Mouse (Mus musculus) forebrain, embryonic 11.5 days (tissue): ENCODE results near the gene Wdfy1. TPM values are rescaled to one million over a fixed set of nuclear protein-coding genes. Genes with fewer than 3 reads are reported as not detected.

Experiments used
- ATAC-seq: fragments of 200-750 bp; cut with Nextera tagmentation; replicated peaks from 2 replicates; pipeline ENCODE4 v1.8.0; 2017; ENCODE audit warnings: moderate TSS enrichment; ENCODE audit not compliant: low FRiP score
- DNase-seq: peaks from one replicate; pipeline ENCODE4 v3.0.0-alpha.2; 2017; ENCODE audit warnings: low spot score
- H3K27ac ChIP-seq: fragments of 300-500 bp; sonication (generic); 2 replicates; pipeline ENCODE4 v1.5.1; 2014; ENCODE audit warnings: low read depth, low read length
- H3K27me3 ChIP-seq: fragments of 300-500 bp; sonication (generic); 2 replicates; pipeline ENCODE4 v1.6.1; 2014; ENCODE audit warnings: mild to moderate bottlenecking, low read length, mixed read lengths; ENCODE audit not compliant: control insufficient read depth, insufficient read depth
- H3K36me3 ChIP-seq: fragments of 300-500 bp; sonication (generic); 2 replicates; pipeline ENCODE4 v1.6.1; 2014; ENCODE audit warnings: mild to moderate bottlenecking, low read length, moderate library complexity, mixed read lengths; ENCODE audit not compliant: control insufficient read depth, insufficient read depth
- H3K4me1 ChIP-seq: fragments of 300-500 bp; sonication (generic); replicated peaks from 2 replicates; pipeline ENCODE4 v1.6.1; 2014; ENCODE audit warnings: low read length, mixed read lengths; ENCODE audit not compliant: control insufficient read depth, insufficient read depth
- H3K4me2 ChIP-seq: fragments of 300-500 bp; sonication (generic); 2 replicates; pipeline ENCODE4 v1.6.1; 2014; ENCODE audit warnings: low read depth, mild to moderate bottlenecking, low read length, moderate library complexity, mixed read lengths; ENCODE audit not compliant: severe bottlenecking
- H3K4me3 ChIP-seq: fragments of 300-500 bp; sonication (generic); 2 replicates; pipeline ENCODE4 v1.5.1; 2014; ENCODE audit warnings: low read depth, low read length
- H3K9ac ChIP-seq: fragments of 300-500 bp; sonication (generic); 2 replicates; pipeline ENCODE4 v1.6.1; 2014; ENCODE audit warnings: low read length
- H3K9me3 ChIP-seq: fragments of 300-500 bp; sonication (generic); 2 replicates; pipeline ENCODE4 v1.6.1; 2016; ENCODE audit warnings: low read length, mixed read lengths; ENCODE audit not compliant: control insufficient read depth
- WGBS: fragments of 180-500 bp; shearing (Covaris S2); extraction: QIAGEN DNeasy Blood & Tissue Kit; methylation state at CpG from one replicate; pipeline ENCODE4 v1.1.7; 2014; 5-methylcytosine and 5-hydroxymethylcytosine counted together
- polyA plus RNA-seq: library from polyadenylated mRNA; unstranded; fragments of >200 nt; fragmentation: Nextera tagmentation; extraction: Ambion mirVana; gene quantifications from 2 replicates; pipeline ENCODE4 v1.2.1, GENCODE M21; 2014

Gene Wdfy1
- polyA plus RNA-seq, 1 experiment from 2014 or later: 38.2 TPM

DNA sequence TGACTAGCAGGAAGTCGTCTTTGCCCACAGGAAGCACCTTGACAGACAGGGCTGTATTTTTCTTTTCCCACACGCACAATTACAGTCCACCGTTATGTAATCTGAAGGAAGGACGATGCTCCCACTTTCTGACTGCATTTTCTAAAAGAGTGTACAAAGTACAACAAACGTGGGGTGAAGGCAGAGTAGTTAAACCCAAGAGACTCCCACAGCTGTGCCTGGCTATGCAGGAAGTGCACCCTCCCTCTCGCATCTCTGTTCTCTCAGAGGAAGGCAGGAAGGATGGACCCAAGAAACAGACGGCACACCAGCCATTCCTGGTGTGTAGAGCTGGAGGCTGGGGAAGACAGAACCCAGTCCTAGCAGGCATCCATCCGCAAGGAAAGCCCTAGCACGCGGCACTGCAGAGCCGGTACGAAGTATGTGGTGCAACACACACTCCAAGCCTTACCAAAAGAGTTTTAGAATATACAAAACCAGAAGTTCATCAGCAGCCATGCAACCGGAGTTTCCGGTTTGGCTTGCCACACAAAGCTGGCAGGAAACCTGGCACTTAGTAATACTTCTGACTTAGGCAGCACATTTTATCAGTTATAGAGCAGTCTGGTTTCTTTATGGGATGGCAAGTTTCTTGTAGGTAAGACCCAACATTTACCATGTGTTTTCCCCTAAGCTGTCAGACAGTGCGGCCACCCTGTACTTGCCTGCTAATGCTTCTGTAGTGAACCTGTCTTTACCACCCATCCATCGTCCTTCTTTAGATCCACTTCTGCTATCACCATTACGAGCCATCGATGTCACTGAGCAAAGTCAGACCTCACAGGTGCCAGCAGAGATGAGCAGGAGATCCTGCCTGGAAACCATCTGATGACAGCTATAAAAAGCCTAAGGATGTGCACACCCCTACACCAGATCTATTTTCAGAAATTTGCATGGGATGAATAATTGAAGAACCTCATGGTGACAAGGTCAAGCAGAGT, 64.5 kb downstream of the Wdfy1 start:
- H3K27me3 ChIP-seq: no peaks in the 10 kb centered on the region
- no peak overlapping the region for H3K4me3 ChIP-seq
- no peaks in the 10 kb centered on the region for H3K4me1 ChIP-seq
- H3K9ac ChIP-seq: no peak overlapping the region
- no peaks in the 10 kb centered on the region for H3K9me3 ChIP-seq
- no peak overlapping the region for H3K4me2 ChIP-seq
- 89% methylated on average over 18 of the region's 18 CpGs for WGBS
- ATAC-seq (no peak), DNase-seq (no peak)
- H3K27ac ChIP-seq: no peak overlapping the region
- no peaks in the 10 kb centered on the region for H3K36me3 ChIP-seq

DNA sequence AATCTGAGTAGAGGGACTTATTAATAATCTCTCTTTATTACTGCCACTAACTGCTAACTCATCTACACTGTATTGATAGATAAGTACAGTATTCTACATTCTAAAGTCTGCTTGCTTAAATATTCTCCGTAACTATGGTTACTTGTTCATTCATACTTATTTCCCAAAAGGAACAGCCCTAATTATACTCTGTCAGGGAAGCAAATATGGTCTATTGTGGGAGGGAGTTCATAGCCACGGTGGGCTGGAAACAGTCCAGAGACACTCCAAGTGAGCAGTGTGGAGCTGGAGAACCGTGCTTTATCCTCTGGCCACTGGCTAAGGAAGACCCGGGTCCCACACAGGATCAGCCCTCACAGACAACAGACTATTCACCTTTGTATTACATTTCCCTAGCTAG, 65.3 kb downstream of the Wdfy1 start:
- H3K9ac ChIP-seq: no peak overlapping the region
- no peak overlapping the region for H3K4me2 ChIP-seq
- no peak for DNase-seq
- H3K4me1 ChIP-seq: no peaks in the 10 kb centered on the region
- whole genome bisulfite sequencing: 79% methylated on average over 4 of the region's 4 CpGs
- no peak for ATAC-seq
- H3K27me3 ChIP-seq: no peaks in the 10 kb centered on the region
- no peak overlapping the region for H3K27ac ChIP-seq
- no peaks in the 10 kb centered on the region for H3K36me3 ChIP-seq
- no peak overlapping the region for H3K4me3 ChIP-seq
- no peaks in the 10 kb centered on the region for H3K9me3 ChIP-seq

DNA sequence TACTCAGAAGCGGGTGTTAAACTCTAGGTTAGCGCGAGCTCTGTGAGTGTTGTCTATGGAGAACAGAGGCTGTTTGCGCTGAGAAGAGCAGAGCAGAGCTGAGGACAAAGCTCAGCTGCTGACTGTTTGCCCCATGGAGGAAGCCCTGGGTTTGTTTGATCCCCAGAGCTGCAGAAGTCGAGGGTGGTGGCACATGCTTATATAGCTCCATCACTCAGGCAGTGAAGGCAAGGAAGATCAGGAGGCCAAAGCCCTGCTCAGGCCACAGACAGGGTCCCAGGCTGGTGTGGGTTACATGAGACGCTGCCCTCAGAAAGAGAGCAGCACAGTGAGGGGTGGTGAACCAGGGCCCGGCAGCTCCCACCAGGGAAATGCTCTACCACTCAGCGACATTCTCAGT, 65.7 kb downstream of the Wdfy1 start:
- Histone ChIP-seq H3K4me1 (no peaks in the 10 kb centered on the region), H3K27ac (no peak overlapping the region), H3K27me3 (no peaks in the 10 kb centered on the region), H3K9ac (no peak overlapping the region), H3K4me2 (no peak overlapping the region), H3K9me3 (no peaks in the 10 kb centered on the region), H3K4me3 (no peak overlapping the region), H3K36me3 (no peaks in the 10 kb centered on the region)
- no peak for DNase-seq
- WGBS: 86% methylated on average over 8 of the region's 8 CpGs
- no peak for ATAC-seq

DNA sequence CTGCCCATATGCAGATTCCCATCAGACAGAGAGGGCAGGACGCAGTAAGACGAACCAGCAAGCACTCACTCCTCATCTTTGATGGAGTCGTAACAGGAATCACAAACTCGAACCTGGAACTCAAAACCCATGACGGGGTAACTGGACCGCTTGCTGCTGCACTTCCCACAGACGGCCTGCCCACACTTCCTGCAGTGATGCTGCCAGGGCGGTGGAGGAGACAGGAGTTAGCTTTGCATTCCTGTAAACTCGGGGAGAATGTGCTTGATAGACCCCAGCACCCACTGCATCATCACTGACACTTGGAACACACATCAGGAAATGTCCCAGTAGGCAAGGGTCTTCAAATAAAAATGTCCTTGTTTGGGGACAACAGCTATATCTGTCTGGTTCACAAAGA, 68.6 kb downstream of the Wdfy1 start:
- 91% methylated on average over 9 of the region's 9 CpGs for WGBS
- no peak for ATAC-seq

DNA sequence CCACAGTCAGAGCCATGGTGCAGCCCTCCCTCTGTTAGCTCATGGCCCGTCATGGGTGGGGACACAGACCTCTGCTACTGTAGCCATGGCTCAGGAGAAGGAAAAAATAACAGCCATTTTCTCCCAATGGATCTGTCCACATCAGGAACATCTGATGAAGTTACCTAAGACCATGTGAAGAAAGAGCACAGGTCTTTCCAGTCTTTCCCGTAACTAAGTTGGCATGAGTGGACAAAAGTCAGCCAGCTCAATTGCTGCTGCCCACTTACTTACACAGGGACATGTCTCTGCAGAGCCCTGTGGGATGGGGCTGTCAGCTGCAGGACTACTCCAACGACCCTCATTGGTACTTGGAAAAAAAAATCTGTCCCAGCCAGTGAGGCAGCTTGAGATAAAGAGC, 69.2 kb downstream of the Wdfy1 start:
- H3K9me3 ChIP-seq: no peaks in the 10 kb centered on the region
- H3K27ac ChIP-seq: no peak overlapping the region
- 86% methylated on average over 3 of the region's 3 CpGs for WGBS
- no peak overlapping the region for H3K4me2 ChIP-seq
- no peak overlapping the region for H3K9ac ChIP-seq
- no peaks in the 10 kb centered on the region for H3K36me3 ChIP-seq
- ATAC-seq (no peak), DNase-seq (no peak)
- no peaks in the 10 kb centered on the region for H3K27me3 ChIP-seq
- no peaks in the 10 kb centered on the region for H3K4me1 ChIP-seq
- no peak overlapping the region for H3K4me3 ChIP-seq

More for the DNA sequence above, 68.6 kb downstream of the Wdfy1 start:
- H3K9me3 ChIP-seq: no peaks in the 10 kb centered on the region
- no peak overlapping the region for H3K4me3 ChIP-seq
- no peaks in the 10 kb centered on the region for H3K36me3 ChIP-seq
- DNase-seq: no peak
- no peak overlapping the region for H3K27ac ChIP-seq
- H3K9ac ChIP-seq: no peak overlapping the region
- no peak overlapping the region for H3K4me2 ChIP-seq
- no peaks in the 10 kb centered on the region for H3K4me1 ChIP-seq
- H3K27me3 ChIP-seq: no peaks in the 10 kb centered on the region

DNA sequence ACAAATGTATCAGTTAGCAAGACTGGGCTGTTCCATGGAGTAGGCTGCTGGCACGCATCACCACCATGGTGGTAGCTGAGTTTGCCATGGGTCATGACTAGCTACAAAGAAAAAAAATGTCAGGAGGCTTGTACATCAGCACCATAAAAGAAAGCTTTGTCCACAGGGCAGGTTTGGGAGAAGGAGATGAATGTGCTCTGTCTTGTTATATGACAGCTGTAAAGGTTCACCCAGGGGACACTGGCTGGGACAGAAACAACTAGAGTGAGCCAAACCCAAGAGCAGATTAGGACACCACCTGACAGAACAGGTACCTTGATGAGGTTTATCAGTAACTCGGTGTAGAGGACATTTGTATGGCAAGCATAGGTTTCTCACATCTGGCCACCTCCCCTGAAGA, 71.3 kb downstream of the Wdfy1 start:
- ATAC-seq (no peak), DNase-seq (no peak)
- H3K9me3 ChIP-seq: no peaks in the 10 kb centered on the region
- WGBS: 90% methylated on average over 2 of the region's 2 CpGs
- no peak overlapping the region for H3K27ac ChIP-seq
- H3K4me3 ChIP-seq: no peak overlapping the region
- no peaks in the 10 kb centered on the region for H3K36me3 ChIP-seq
- no peak overlapping the region for H3K4me2 ChIP-seq
- H3K27me3 ChIP-seq: no peaks in the 10 kb centered on the region
- H3K4me1 ChIP-seq: no peaks in the 10 kb centered on the region
- H3K9ac ChIP-seq: no peak overlapping the region

DNA sequence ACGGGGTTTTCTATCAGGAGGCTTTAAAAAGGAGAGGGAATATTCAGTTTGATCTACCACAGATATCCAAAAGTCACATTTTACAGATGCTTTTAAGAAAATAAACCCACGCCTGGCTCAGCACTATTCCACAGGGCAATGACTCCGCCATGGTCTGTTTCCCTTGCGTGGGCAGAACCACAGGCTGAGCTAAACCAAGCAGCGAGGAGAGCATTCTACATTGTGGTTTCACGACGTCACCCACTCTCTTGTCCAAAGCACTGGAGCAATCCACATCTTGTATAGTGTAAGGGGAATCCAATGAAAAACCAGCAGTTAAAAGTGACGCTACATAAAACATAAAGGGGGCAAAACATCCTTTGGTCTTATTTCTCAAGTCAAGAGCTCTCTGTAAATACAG, 72.4 kb downstream of the Wdfy1 start:
- Histone ChIP-seq H3K9ac (no peak overlapping the region), H3K9me3 (no peaks in the 10 kb centered on the region), H3K27ac (no peak overlapping the region), H3K27me3 (no peaks in the 10 kb centered on the region), H3K4me1 (no peaks in the 10 kb centered on the region), H3K4me2 (no peak overlapping the region), H3K36me3 (no peaks in the 10 kb centered on the region), H3K4me3 (no peak overlapping the region)
- DNase-seq (no peak), ATAC-seq (no peak)
- 92% methylated on average over 8 of the region's 8 CpGs for WGBS

DNA sequence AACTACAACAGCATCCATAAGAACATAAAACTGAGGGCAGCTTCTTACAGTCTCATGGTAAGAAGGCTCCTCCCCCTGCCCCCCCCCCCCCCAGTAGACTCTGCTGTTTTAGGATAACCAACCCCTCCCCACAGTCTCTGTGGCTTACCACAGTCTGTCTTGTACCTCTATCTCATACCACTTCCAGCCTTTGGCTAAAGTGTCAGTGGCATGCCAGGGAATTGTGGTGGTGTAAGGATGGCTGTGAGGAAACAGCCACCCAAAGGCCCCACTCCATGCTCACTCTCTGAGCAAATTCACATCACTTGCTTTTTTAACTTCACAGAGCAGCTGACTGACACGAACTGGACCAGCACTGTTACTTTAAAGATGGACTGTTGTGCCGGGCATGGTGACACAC, 77.4 kb downstream of the Wdfy1 start:
- Histone ChIP-seq H3K36me3 (no peaks in the 10 kb centered on the region), H3K4me2 (no peak overlapping the region), H3K9ac (no peak overlapping the region), H3K27ac (no peak overlapping the region), H3K4me1 (0 out of 2 replicates have a peak, but pooled peaks cover 2% of the 10 kb centered on the region), H3K4me3 (no peak overlapping the region), H3K27me3 (no peaks in the 10 kb centered on the region), H3K9me3 (no peaks in the 10 kb centered on the region)
- ATAC-seq (no peak), DNase-seq (no peak)
- WGBS: 82% methylated on average over 2 of the region's 2 CpGs

DNA sequence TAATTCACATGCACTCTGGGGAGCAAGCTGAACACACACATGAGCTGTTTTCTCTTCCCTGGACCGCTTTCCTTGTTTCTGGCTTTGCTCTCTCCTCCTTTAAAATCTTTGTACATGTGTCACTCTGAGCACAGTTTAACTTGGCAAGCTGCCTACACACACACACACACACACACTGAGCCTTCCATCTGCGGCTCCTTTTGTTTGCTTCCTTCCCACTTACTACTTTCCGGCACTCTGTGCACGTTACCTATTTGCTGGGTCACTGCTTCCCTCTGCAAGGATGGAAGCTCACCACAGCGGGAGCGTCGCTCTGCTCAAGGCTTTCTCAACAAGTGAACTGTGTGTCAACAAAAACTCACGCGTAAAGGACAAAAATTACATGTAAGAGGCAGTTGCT, 78.6 kb downstream of the Wdfy1 start:
- no peaks in the 10 kb centered on the region for H3K27me3 ChIP-seq
- DNase-seq: peak; percentile 73
- no peak overlapping the region for H3K4me2 ChIP-seq
- WGBS: 42% methylated on average over 9 of the region's 9 CpGs
- H3K27ac ChIP-seq: no peak overlapping the region
- no peak overlapping the region for H3K9ac ChIP-seq
- 0 out of 2 replicates have a peak, but pooled peaks cover 2% of the 10 kb centered on the region for H3K4me1 ChIP-seq
- no peaks in the 10 kb centered on the region for H3K36me3 ChIP-seq
- no peaks in the 10 kb centered on the region for H3K9me3 ChIP-seq
- no peak overlapping the region for H3K4me3 ChIP-seq
- peak; percentile 87 for ATAC-seq
